Mouse (Mus musculus) erythroblast, adult 5-6 weeks (primary cell): ENCODE results near the gene Fam228a. TPM values are rescaled to one million over a fixed set of nuclear protein-coding genes. Genes with fewer than 3 reads are reported as not detected.

ENCODE experiments used
- ATAC-seq: replicated peaks from 2 replicates; pipeline ENCODE4 v1.8.0; 2016; ENCODE audit warnings: moderate number of reproducible peaks, mild to moderate bottlenecking, moderate TSS enrichment, inconsistent platforms; ENCODE audit not compliant: poor library complexity, low FRiP score, severe bottlenecking
- total RNA-seq, 2 experiments: library from RNA; stranded (forward) in 1 of 2; stranded (reverse) in 1 of 2; fragments of 150-400 nt in 1 of 2; fragments of 200-764, 138-1000 nt in 1 of 2; gene quantifications; 2 replicates each; pipeline versions ENCODE4 v1.2.3 to v1.2.4; 2015 to 2017; ENCODE audit warnings: low replicate concordance in 2 of 2

Gene Fam228a
- total RNA-seq, 2 experiments from 2014 or later = not detected

DNA sequence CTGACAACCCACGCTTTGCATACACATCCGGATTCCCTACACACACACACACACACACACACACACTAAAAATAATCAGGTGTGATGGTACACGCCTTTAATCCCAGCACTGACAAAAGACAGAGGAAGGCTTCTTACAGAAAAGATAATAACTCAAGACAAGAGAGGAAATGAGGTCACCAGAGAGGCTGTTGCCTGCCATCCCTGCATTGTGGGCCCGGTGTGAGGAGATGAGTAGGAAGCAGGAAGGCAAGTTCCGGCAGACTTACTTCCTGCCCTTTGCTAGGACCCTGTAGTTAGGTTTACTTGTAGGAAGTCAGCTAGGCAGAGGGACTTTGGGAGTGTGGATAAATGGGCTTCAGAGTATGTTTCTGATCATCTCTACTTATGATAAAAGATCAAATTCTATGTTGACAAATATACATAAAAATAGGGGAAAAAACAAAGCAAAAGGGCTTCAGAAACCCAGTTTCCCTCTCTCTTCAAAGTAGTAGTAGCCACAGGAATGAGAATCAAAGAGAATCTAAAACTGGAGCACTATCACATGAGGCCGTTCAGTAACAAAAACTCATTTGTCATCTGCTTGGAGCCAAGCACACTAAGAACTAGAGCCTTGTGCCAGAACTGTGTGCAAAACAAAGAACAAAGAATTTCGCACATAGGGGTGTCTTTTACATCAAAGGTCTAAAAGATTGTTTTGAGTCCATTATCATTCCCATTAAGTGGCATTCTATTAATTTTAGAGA lies 73.1 kb downstream of the Fam228a start:
- ATAC-seq = no peak

Other genes with a start within 250 kb of the Fam228a start
- gene Itsn2, start 145.8 kb downstream of the Fam228a start, total RNA-seq (2015; ENCODE audit: low replicate concordance) = 27.1 and 53.5 TPM in 2 replicates
- gene Itsn2, start 145.8 kb downstream of the Fam228a start, total RNA-seq (2017; ENCODE audit: low replicate concordance) = 53.4 and 60.5 TPM in 2 replicates
- gene Gm3625, start 145.5 kb downstream of the Fam228a start, total RNA-seq (2015; ENCODE audit: low replicate concordance) = not detected in 2 replicates
- not detected in 2 replicates for gene Gm3625, start 145.5 kb downstream of the Fam228a start, total RNA-seq (2017; ENCODE audit: low replicate concordance)
- gene Pfn4, start 30.6 kb upstream of the Fam228a start, total RNA-seq (2015; ENCODE audit: low replicate concordance) = not detected in 2 replicates
- 2.7 TPM in 1 of 2 replicates, not detected in the other for gene Pfn4, start 30.6 kb upstream of the Fam228a start, total RNA-seq (2017; ENCODE audit: low replicate concordance)
- gene Fam228b, start 30.8 kb upstream of the Fam228a start, total RNA-seq (2015; ENCODE audit: low replicate concordance) = not detected in 2 replicates
- not detected in 2 replicates for gene Fam228b, start 30.8 kb upstream of the Fam228a start, total RNA-seq (2017; ENCODE audit: low replicate concordance)
- 94.0 and 156 TPM in 2 replicates for gene Sf3b6, start 79.1 kb upstream of the Fam228a start, total RNA-seq (2015; ENCODE audit: low replicate concordance)
- gene Sf3b6, start 79.1 kb upstream of the Fam228a start, total RNA-seq (2017; ENCODE audit: low replicate concordance) = 52.9 and 65.2 TPM in 2 replicates
- gene Fkbp1b, start 103.2 kb upstream of the Fam228a start, total RNA-seq (2015; ENCODE audit: low replicate concordance) = not detected in 2 replicates
- gene Fkbp1b, start 103.2 kb upstream of the Fam228a start, total RNA-seq (2017; ENCODE audit: low replicate concordance) = 2.1 and 3.9 TPM in 2 replicates
- gene Wdcp, start 104.9 kb upstream of the Fam228a start, total RNA-seq (2015; ENCODE audit: low replicate concordance) = 0.19 and 1.9 TPM in 2 replicates
- 1.1 and 1.2 TPM in 2 replicates for gene Wdcp, start 104.9 kb upstream of the Fam228a start, total RNA-seq (2017; ENCODE audit: low replicate concordance)
- gene Mfsd2b, start 135.9 kb upstream of the Fam228a start, total RNA-seq (2015; ENCODE audit: low replicate concordance) = 137 and 176 TPM in 2 replicates
- gene Mfsd2b, start 135.9 kb upstream of the Fam228a start, total RNA-seq (2017; ENCODE audit: low replicate concordance) = 199 and 226 TPM in 2 replicates
- gene Ubxn2a, start 169.3 kb upstream of the Fam228a start, total RNA-seq (2015; ENCODE audit: low replicate concordance) = 15.9 and 20.9 TPM in 2 replicates
- gene Ubxn2a, start 169.3 kb upstream of the Fam228a start, total RNA-seq (2017; ENCODE audit: low replicate concordance) = 30.9 and 40.6 TPM in 2 replicates
- gene Atad2b, start 178.9 kb upstream of the Fam228a start, total RNA-seq (2015; ENCODE audit: low replicate concordance) = 46.8 and 70.3 TPM in 2 replicates
- 59.0 and 63.4 TPM in 2 replicates for gene Atad2b, start 178.9 kb upstream of the Fam228a start, total RNA-seq (2017; ENCODE audit: low replicate concordance)